Mouse (Mus musculus) erythroblast, adult 5-6 weeks (primary cell): ENCODE data around the gene Zfyve9. TPM values are rescaled to one million over a fixed set of nuclear protein-coding genes. Genes with fewer than 3 reads are reported as not detected.
"Not testable (repeated sequence)": the region's sequence is repeated elsewhere in the genome, so short reads cannot be mapped to it uniquely, and the experiment has no call there.

Experiments used
- ATAC-seq: replicated peaks from 2 replicates; pipeline ENCODE4 v1.8.0; 2016; ENCODE audit warnings: moderate number of reproducible peaks, mild to moderate bottlenecking, moderate TSS enrichment, inconsistent platforms; ENCODE audit not compliant: poor library complexity, low FRiP score, severe bottlenecking
- total RNA-seq, 2 experiments: library from RNA; stranded (forward) in 1 of 2; stranded (reverse) in 1 of 2; fragments of 150-400 nt in 1 of 2; fragments of 200-764, 138-1000 nt in 1 of 2; gene quantifications; 2 replicates each; pipeline versions ENCODE4 v1.2.3 to v1.2.4; 2015 to 2017; ENCODE audit warnings: low replicate concordance in 2 of 2

Zfyve9 gene
- total RNA-seq, 2 experiments from 2014 or later: 1.3 to 1.7 TPM

- no peak for ATAC-seq
Observed at GRCm38 (mm10) chr4:108730450-108730849, 50.1 kb downstream of the Zfyve9 start.

GRCm38 (mm10) chr4:108724102-108724501, 56.5 kb downstream of the Zfyve9 start:
- ATAC-seq: no peak

- ATAC-seq: no peak
Observed at GRCm38 (mm10) chr4:108721245-108721784, 59.3 kb downstream of the Zfyve9 start.

GRCm38 (mm10) chr4:108719349-108719748, 61.2 kb downstream of the Zfyve9 start, which contains the start of gene 3110021N24Rik:
Gene 3110021N24Rik, plus strand, starts transcription at chr4:108719649.
- no peak for ATAC-seq

GRCm38 (mm10) chr4:108708209-108708608, 72.4 kb downstream of the Zfyve9 start:
- no peak for ATAC-seq

- no peak for ATAC-seq
Observed at GRCm38 (mm10) chr4:108696934-108697333, 83.7 kb downstream of the Zfyve9 start.

- ATAC-seq: no peak
Observed at GRCm38 (mm10) chr4:108691469-108691868, 89.1 kb downstream of the Zfyve9 start.

GRCm38 (mm10) chr4:108690479-108690878, 90.1 kb downstream of the Zfyve9 start:
- ATAC-seq: no peak

GRCm38 (mm10) chr4:108687098-108687497, 93.5 kb downstream of the Zfyve9 start:
- not testable (repeated sequence) for ATAC-seq

GRCm38 (mm10) chr4:108686156-108686555, 94.4 kb downstream of the Zfyve9 start:
- ATAC-seq: no peak

GRCm38 (mm10) chr4:108664407-108664806, 116.2 kb downstream of the Zfyve9 start:
- no peak for ATAC-seq

- ATAC-seq: no peak
Observed at GRCm38 (mm10) chr4:108638752-108639151, 141.8 kb downstream of the Zfyve9 start.

- no peak for ATAC-seq
Observed at GRCm38 (mm10) chr4:108637721-108638120, 142.9 kb downstream of the Zfyve9 start.

- ATAC-seq: no peak
Observed at GRCm38 (mm10) chr4:108635101-108635500, 145.5 kb downstream of the Zfyve9 start.

GRCm38 (mm10) chr4:108634696-108635095, 145.9 kb downstream of the Zfyve9 start:
- ATAC-seq: no peak

- no peak for ATAC-seq
Observed at GRCm38 (mm10) chr4:108633703-108634102, 146.9 kb downstream of the Zfyve9 start.

- no peak for ATAC-seq
Observed at GRCm38 (mm10) chr4:108631616-108632015, 149.0 kb downstream of the Zfyve9 start.

- no peak for ATAC-seq
Observed at GRCm38 (mm10) chr4:108630096-108630495, 150.5 kb downstream of the Zfyve9 start.

- ATAC-seq: no peak
Observed at GRCm38 (mm10) chr4:108629363-108629880, 151.2 kb downstream of the Zfyve9 start.

GRCm38 (mm10) chr4:108627066-108627465, 153.5 kb downstream of the Zfyve9 start:
- ATAC-seq: no peak

- ATAC-seq: no peak
Observed at GRCm38 (mm10) chr4:108621504-108621903, 159.1 kb downstream of the Zfyve9 start.

GRCm38 (mm10) chr4:108620536-108620935, 160.1 kb downstream of the Zfyve9 start:
- ATAC-seq: peak; percentile 29
